13 mouse cellular contexts compared by ENCODE assay signal in the genomic region with DNA sequence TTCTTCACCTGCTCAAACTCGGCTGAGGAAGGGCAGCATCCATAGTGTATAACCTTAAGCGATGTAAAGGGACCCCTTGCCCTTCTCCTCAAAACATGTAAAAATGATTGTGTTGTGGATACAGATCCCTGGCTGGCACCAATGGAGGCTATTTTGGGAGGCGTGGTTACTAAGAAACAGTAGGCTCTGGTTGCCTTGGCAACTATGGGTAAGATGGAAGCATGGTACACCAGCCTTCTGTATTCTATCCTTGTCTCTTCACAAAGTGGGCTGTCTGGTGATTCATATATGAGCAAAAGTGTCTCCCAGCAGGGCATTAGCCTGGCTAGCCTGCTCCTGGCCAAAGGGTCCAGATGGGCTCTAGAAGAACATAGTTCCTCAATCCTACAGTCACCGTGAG. TPM values are rescaled to one million over a fixed set of nuclear protein-coding genes. Genes with fewer than 3 reads are reported as not detected.
DNase-seq lines count a peak whose midpoint lies in the region; ATAC-seq and TF ChIP-seq lines count a peak whose summit lies in the region.
"Had no signal": no experiment of that assay in that cellular context is flagged by ENCODE, and none has a peak within 500 bp of the region (broad histone marks: within the 10 kb centered on the region; RNA-seq: fewer than 3 reads in every experiment).

No protein-coding gene starts in this region.

- no peak overlapping the region for H3K4me2 ChIP-seq in midbrain, embryonic 11.5 days
- H3K4me2 ChIP-seq in midbrain, embryonic 14.5 days (ENCODE audit: low read length): no peak overlapping the region

- no peak overlapping the region for H3K9ac ChIP-seq in midbrain, embryonic 11.5 days (ENCODE audit: low read length)
- H3K9ac ChIP-seq in midbrain, embryonic 14.5 days (replicated peaks; ENCODE audit: low read length): no peak overlapping the region
- H3K9ac ChIP-seq: liver, embryonic 14.5 days had no signal

- no peak for TF ChIP-seq CTCF in layer of hippocampus, adult 2 months (conservative IDR thresholded peaks at IDR 0.05)

- WGBS in midbrain, embryonic 11.5 days: 92% methylated on average over 4 of the region's 4 CpGs
- WGBS in midbrain, embryonic 10.5 days: 81% methylated on average over 4 of the region's 4 CpGs
- 82% methylated on average over 4 of the region's 4 CpGs for WGBS in midbrain, embryonic 14.5 days

- no peaks in the 10 kb centered on the region for H3K9me3 ChIP-seq in midbrain, embryonic 11.5 days (ENCODE audit: control insufficient read depth, low read length)
- no peaks in the 10 kb centered on the region for H3K9me3 ChIP-seq in midbrain, embryonic 10.5 days (replicated peaks)
- H3K9me3 ChIP-seq in midbrain, embryonic 14.5 days (ENCODE audit: control insufficient read depth, low read length): no peaks in the 10 kb centered on the region

- no peak for ATAC-seq in midbrain, embryonic 11.5 days (ENCODE audit: low FRiP score)
- ATAC-seq in midbrain, embryonic 14.5 days (ENCODE audit: low FRiP score, low TSS enrichment): no peak

- H3K27ac ChIP-seq in midbrain, embryonic 11.5 days (ENCODE audit: low read depth, low read length): no peak overlapping the region
- no peak overlapping the region for H3K27ac ChIP-seq in midbrain, embryonic 10.5 days (replicated peaks)
- H3K27ac ChIP-seq in layer of hippocampus, adult 2 months: peak overlapping the region; percentile 88
- H3K27ac ChIP-seq in midbrain, embryonic 14.5 days (replicated peaks; ENCODE audit: low read depth, low read length): no peak overlapping the region
- H3K27ac ChIP-seq: liver, embryonic 14.5 days had no signal

- H3K36me3 ChIP-seq in midbrain, embryonic 11.5 days (ENCODE audit: control insufficient read depth, insufficient read depth, low read length): no peaks in the 10 kb centered on the region
- no peaks in the 10 kb centered on the region for H3K36me3 ChIP-seq in midbrain, embryonic 10.5 days
- no peaks in the 10 kb centered on the region for H3K36me3 ChIP-seq in midbrain, embryonic 14.5 days (ENCODE audit: control insufficient read depth, insufficient read depth, low read length)

- no peaks in the 10 kb centered on the region for H3K4me1 ChIP-seq in midbrain, embryonic 11.5 days (ENCODE audit: control insufficient read depth, insufficient read depth, low read length)
- no peaks in the 10 kb centered on the region for H3K4me1 ChIP-seq in midbrain, embryonic 10.5 days
- H3K4me1 ChIP-seq in midbrain, embryonic 14.5 days (ENCODE audit: control insufficient read depth, insufficient read depth, low read length): no peaks in the 10 kb centered on the region

- DNase-seq in midbrain, embryonic 11.5 days (ENCODE audit: low spot score, missing footprints): peak; percentile 21
- no peak for DNase-seq in midbrain, embryonic 10.5 days (ENCODE audit: low spot score)
- DNase-seq in layer of hippocampus, adult 2 months (ENCODE audit: low spot score in 2 of 2): peak; percentile 61 to 74
- peak; percentile 50 for DNase-seq in midbrain, embryonic 14.5 days
- no peak for DNase-seq in spleen, postnatal 14 days (ENCODE audit: low spot score in 2 of 2)
- no peak for DNase-seq in adipocyte (ENCODE audit: low spot score)
- DNase-seq in embryo, embryonic 10.5 days (ENCODE audit: low spot score): no peak
- DNase-seq: gastrocnemius, postnatal 36 days; kidney, adult 2 months; lung, postnatal 4 days; thymus, adult 2 months had no signal

- no peaks in the 10 kb centered on the region for H3K27me3 ChIP-seq in midbrain, embryonic 11.5 days (ENCODE audit: control insufficient read depth, insufficient read depth, low read length)
- H3K27me3 ChIP-seq in midbrain, embryonic 10.5 days (ENCODE audit: low read depth, poor library complexity, severe bottlenecking): no peaks in the 10 kb centered on the region
- H3K27me3 ChIP-seq in midbrain, embryonic 14.5 days (ENCODE audit: control insufficient read depth, insufficient read depth, low read length): no peaks in the 10 kb centered on the region
- H3K27me3 ChIP-seq: CH12.LX had no signal

- no peak overlapping the region for H3K4me3 ChIP-seq in midbrain, embryonic 11.5 days (ENCODE audit: low read depth, low read length)
- H3K4me3 ChIP-seq in midbrain, embryonic 10.5 days: no peak overlapping the region
- no peak overlapping the region for H3K4me3 ChIP-seq in layer of hippocampus, adult 2 months
- no peak overlapping the region for H3K4me3 ChIP-seq in midbrain, embryonic 14.5 days (replicated peaks; ENCODE audit: low read depth, low read length)

RNA-seq across cellular contexts. Expression of gene Pdia6, which starts 38.4 kb away (rescaled TPM):
- polyA plus RNA-seq in midbrain, embryonic 11.5 days (2014; fragmentation: Nextera tagmentation; extraction: Ambion mirVana): 540 TPM in 2 replicates
- 591 and 645 TPM in 2 replicates for polyA plus RNA-seq in midbrain, embryonic 10.5 days (2016; fragmentation: Nextera tagmentation; extraction: Ambion mirVana)
- 100 to 1,000 TPM; 122 to 139 TPM for total RNA-seq in layer of hippocampus, adult 2 months (2021)
- polyA plus RNA-seq in midbrain, embryonic 14.5 days (2014; fragmentation: Nextera tagmentation; extraction: Ambion mirVana): 223 and 282 TPM in 2 replicates

RNA-seq across cellular contexts. Expression of gene Kcnf1, which starts 51.2 kb away (rescaled TPM):
- 0.31 and 0.54 TPM in 2 replicates for polyA plus RNA-seq in midbrain, embryonic 11.5 days (2014; fragmentation: Nextera tagmentation; extraction: Ambion mirVana)
- polyA plus RNA-seq in midbrain, embryonic 10.5 days (2016; fragmentation: Nextera tagmentation; extraction: Ambion mirVana): 0.33 and 0.71 TPM in 2 replicates
- 10 to 100 TPM; 36.5 to 36.8 TPM for total RNA-seq in layer of hippocampus, adult 2 months (2021)
- 2.1 and 2.3 TPM in 2 replicates for polyA plus RNA-seq in midbrain, embryonic 14.5 days (2014; fragmentation: Nextera tagmentation; extraction: Ambion mirVana)
- total RNA-seq: CH12.LX had no signal

Comparison
In these comparisons a context has a peak if more than half of its experiments do, and no peak if none do; other contexts are left out.
1. DNase-seq: peak in midbrain, embryonic 11.5 days (single experiment), layer of hippocampus, adult 2 months (2 of 2) and midbrain, embryonic 14.5 days (single experiment); none in midbrain, embryonic 10.5 days (single experiment), spleen, postnatal 14 days (0 of 2), adipocyte (single experiment) and embryo, embryonic 10.5 days (single experiment).